Mouse (Mus musculus): ENCODE results near the gene Pbrm1. TPM values are rescaled to one million over a fixed set of nuclear protein-coding genes. Genes with fewer than 3 reads are reported as not detected.

Pbrm1 gene
- polyA plus RNA-seq, 1 experiment, result 14.3 TPM

- H3K4me3 ChIP-seq (ENCODE audit: insufficient read depth, poor library complexity, severe bottlenecking), result no peak overlapping the region
- peaks cover 55% of the 10 kb centered on the region for H3K79me2 ChIP-seq (ENCODE audit: control insufficient read depth, insufficient read depth)
- no peak for TF ChIP-seq FOSL1 (IDR thresholded peaks at IDR 0.05; ENCODE audit: insufficient read depth, low read length, poor library complexity, severe bottlenecking)
- no peak for TF ChIP-seq MYOD1 (IDR thresholded peaks at IDR 0.05; ENCODE audit: control insufficient read depth, insufficient read length, low read depth)
- TF ChIP-seq USF1 (IDR thresholded peaks at IDR 0.05; ENCODE audit: low read depth), result no peak
- TF ChIP-seq MYOG (IDR thresholded peaks at IDR 0.05; ENCODE audit: control insufficient read depth, extremely low read depth, insufficient read length), result no peak
- TF ChIP-seq CTCF (IDR thresholded peaks at IDR 0.05; ENCODE audit: control insufficient read depth, insufficient read depth, insufficient read length), result no peak
- no peak for TF ChIP-seq CEBPB (IDR thresholded peaks at IDR 0.05; ENCODE audit: low read depth)
- no peak for TF ChIP-seq MAX (IDR thresholded peaks at IDR 0.05)
- no peak overlapping the region for H3ac ChIP-seq (ENCODE audit: control insufficient read depth, insufficient read length, low read depth)
- H3K27me3 ChIP-seq (ENCODE audit: control insufficient read depth, insufficient read depth, insufficient read length), result no peaks in the 10 kb centered on the region
- peaks cover 44% of the 10 kb centered on the region for H3K79me3 ChIP-seq (ENCODE audit: low read depth)
- peaks cover 79% of the 10 kb centered on the region for H3K36me3 ChIP-seq (ENCODE audit: control insufficient read depth, insufficient read depth)
Observed at GRCm38 (mm10) chr14:31013928-31014327, 5.0 kb upstream of the Pbrm1 start.

- H3K4me3 ChIP-seq (ENCODE audit: insufficient read depth, poor library complexity, severe bottlenecking), result no peak overlapping the region
- H3ac ChIP-seq (ENCODE audit: control insufficient read depth, insufficient read length, low read depth), result no peak overlapping the region
- H3K79me3 ChIP-seq (ENCODE audit: low read depth), result peaks cover 59% of the 10 kb centered on the region
- H3K36me3 ChIP-seq (ENCODE audit: control insufficient read depth, insufficient read depth), result peaks cover 68% of the 10 kb centered on the region
- peaks cover 73% of the 10 kb centered on the region for H3K79me2 ChIP-seq (ENCODE audit: control insufficient read depth, insufficient read depth)
- no peak for TF ChIP-seq CEBPB (IDR thresholded peaks at IDR 0.05; ENCODE audit: low read depth)
- no peak for TF ChIP-seq MYOD1 (IDR thresholded peaks at IDR 0.05; ENCODE audit: control insufficient read depth, insufficient read length, low read depth)
- TF ChIP-seq USF1 (IDR thresholded peaks at IDR 0.05; ENCODE audit: low read depth), result no peak
- no peak for TF ChIP-seq MAX (IDR thresholded peaks at IDR 0.05)
- no peak for TF ChIP-seq CTCF (IDR thresholded peaks at IDR 0.05; ENCODE audit: control insufficient read depth, insufficient read depth, insufficient read length)
- no peak for TF ChIP-seq MYOG (IDR thresholded peaks at IDR 0.05; ENCODE audit: control insufficient read depth, extremely low read depth, insufficient read length)
- no peak for TF ChIP-seq FOSL1 (IDR thresholded peaks at IDR 0.05; ENCODE audit: insufficient read depth, low read length, poor library complexity, severe bottlenecking)
- H3K27me3 ChIP-seq (ENCODE audit: control insufficient read depth, insufficient read depth, insufficient read length), result no peaks in the 10 kb centered on the region
Observed at GRCm38 (mm10) chr14:31016063-31016462, 2.9 kb upstream of the Pbrm1 start.

GRCm38 (mm10) chr14:31017854-31018253 lies 1.1 kb upstream of the Pbrm1 start:
- peak; percentile 73 for TF ChIP-seq USF1 (IDR thresholded peaks at IDR 0.05; ENCODE audit: low read depth)
- no peak for TF ChIP-seq CTCF (IDR thresholded peaks at IDR 0.05; ENCODE audit: control insufficient read depth, insufficient read depth, insufficient read length)
- no peak for TF ChIP-seq FOSL1 (IDR thresholded peaks at IDR 0.05; ENCODE audit: insufficient read depth, low read length, poor library complexity, severe bottlenecking)
- TF ChIP-seq MAX (IDR thresholded peaks at IDR 0.05), result peak; percentile 99
- Histone ChIP-seq H3K79me3 (ENCODE audit: low read depth) (peaks cover 75% of the 10 kb centered on the region), H3K36me3 (ENCODE audit: control insufficient read depth, insufficient read depth) (peaks cover 62% of the 10 kb centered on the region), H3K4me3 (ENCODE audit: insufficient read depth, poor library complexity, severe bottlenecking) (peak overlapping the region; percentile 100), H3K79me2 (ENCODE audit: control insufficient read depth, insufficient read depth) (peaks cover 91% of the 10 kb centered on the region), H3K27me3 (ENCODE audit: control insufficient read depth, insufficient read depth, insufficient read length) (no peaks in the 10 kb centered on the region), H3ac (ENCODE audit: control insufficient read depth, insufficient read length, low read depth) (peak overlapping the region; percentile 98)

- TF ChIP-seq CTCF (IDR thresholded peaks at IDR 0.05; ENCODE audit: control insufficient read depth, insufficient read depth, insufficient read length), result no peak
- no peak for TF ChIP-seq USF1 (IDR thresholded peaks at IDR 0.05; ENCODE audit: low read depth)
- no peak for TF ChIP-seq MYOG (IDR thresholded peaks at IDR 0.05; ENCODE audit: control insufficient read depth, extremely low read depth, insufficient read length)
- TF ChIP-seq FOSL1 (IDR thresholded peaks at IDR 0.05; ENCODE audit: insufficient read depth, low read length, poor library complexity, severe bottlenecking), result no peak
- TF ChIP-seq CEBPB (IDR thresholded peaks at IDR 0.05; ENCODE audit: low read depth), result no peak
- peak; percentile 33 for TF ChIP-seq MYOD1 (IDR thresholded peaks at IDR 0.05; ENCODE audit: control insufficient read depth, insufficient read length, low read depth)
- no peak for TF ChIP-seq MAX (IDR thresholded peaks at IDR 0.05)
- peaks cover 87% of the 10 kb centered on the region for H3K79me3 ChIP-seq (ENCODE audit: low read depth)
- peak overlapping the region; percentile 61 for H3ac ChIP-seq (ENCODE audit: control insufficient read depth, insufficient read length, low read depth)
- H3K79me2 ChIP-seq (ENCODE audit: control insufficient read depth, insufficient read depth), result peaks cover 96% of the 10 kb centered on the region
- peaks cover 61% of the 10 kb centered on the region for H3K36me3 ChIP-seq (ENCODE audit: control insufficient read depth, insufficient read depth)
- H3K4me3 ChIP-seq (ENCODE audit: insufficient read depth, poor library complexity, severe bottlenecking), result peak overlapping the region; percentile 100
- no peaks in the 10 kb centered on the region for H3K27me3 ChIP-seq (ENCODE audit: control insufficient read depth, insufficient read depth, insufficient read length)
Observed at GRCm38 (mm10) chr14:31019331-31020205, 630 bp downstream of the Pbrm1 start.

GRCm38 (mm10) chr14:31022579-31022978 lies 3.6 kb downstream of the Pbrm1 start:
- TF ChIP-seq CTCF (IDR thresholded peaks at IDR 0.05; ENCODE audit: control insufficient read depth, insufficient read depth, insufficient read length) (no peak), CEBPB (IDR thresholded peaks at IDR 0.05; ENCODE audit: low read depth) (no peak), USF1 (IDR thresholded peaks at IDR 0.05; ENCODE audit: low read depth) (no peak), FOSL1 (IDR thresholded peaks at IDR 0.05; ENCODE audit: insufficient read depth, low read length, poor library complexity, severe bottlenecking) (no peak), MYOD1 (IDR thresholded peaks at IDR 0.05; ENCODE audit: control insufficient read depth, insufficient read length, low read depth) (no peak), MAX (IDR thresholded peaks at IDR 0.05) (no peak), MYOG (IDR thresholded peaks at IDR 0.05; ENCODE audit: control insufficient read depth, extremely low read depth, insufficient read length) (no peak)
- Histone ChIP-seq H3K79me2 (ENCODE audit: control insufficient read depth, insufficient read depth) (peaks cover 82% of the 10 kb centered on the region), H3K79me3 (ENCODE audit: low read depth) (peaks cover 62% of the 10 kb centered on the region), H3K4me3 (ENCODE audit: insufficient read depth, poor library complexity, severe bottlenecking) (no peak overlapping the region), H3K27me3 (ENCODE audit: control insufficient read depth, insufficient read depth, insufficient read length) (no peaks in the 10 kb centered on the region), H3K36me3 (ENCODE audit: control insufficient read depth, insufficient read depth) (peaks cover 60% of the 10 kb centered on the region), H3ac (ENCODE audit: control insufficient read depth, insufficient read length, low read depth) (no peak overlapping the region)
